Mouse (Mus musculus) MEL-GATA-1-ER (cell line): ENCODE measurements around the gene Hapln4.
"Not testable (repeated sequence)": the region's sequence is repeated elsewhere in the genome, so short reads cannot be mapped to it uniquely, and the experiment has no call there.

Source experiments
- DNase-seq: peaks from one replicate; pipeline ENCODE4 v3.0.0-alpha.2; 2012; ENCODE audit warnings: low read depth; ENCODE audit errors: extremely low read depth

Hapln4 gene

GRCm38 (mm10) chr8:70083285-70083684 is at the start of gene Hapln4:
TSS of gene Hapln4 (plus strand) at chr8:70083457.
- DNase-seq = no peak

GRCm38 (mm10) chr8:70037994-70038393 is 45.3 kb upstream of the Hapln4 start:
- DNase-seq = no peak

GRCm38 (mm10) chr8:70041885-70042546 is 41.2 kb upstream of the Hapln4 start:
- no peak for DNase-seq

- peak; percentile 92 for DNase-seq
These were observed 40.4 kb upstream of the Hapln4 start, which contains the start of the genes Mau2 and Sugp1 for GRCm38 (mm10) chr8:70042583-70043455. TSS of gene Mau2 (minus strand) at chr8:70042734. TSS of gene Sugp1 (plus strand) at chr8:70042813.

- no peak for DNase-seq
These were observed 39.3 kb upstream of the Hapln4 start for GRCm38 (mm10) chr8:70043996-70044395.

- no peak for DNase-seq
These were observed 33.6 kb upstream of the Hapln4 start for GRCm38 (mm10) chr8:70049662-70050061.

- DNase-seq = not testable (repeated sequence)
These were observed 32.8 kb upstream of the Hapln4 start for GRCm38 (mm10) chr8:70050434-70050833.

GRCm38 (mm10) chr8:70057721-70058120 is 25.5 kb upstream of the Hapln4 start:
- no peak for DNase-seq

- DNase-seq = no peak
These were observed 11.3 kb upstream of the Hapln4 start for GRCm38 (mm10) chr8:70071836-70072440.

GRCm38 (mm10) chr8:70072441-70073069 is 10.7 kb upstream of the Hapln4 start, which contains the start of gene Tm6sf2:
TSS of gene Tm6sf2 (plus strand) at chr8:70072924.
- no peak for DNase-seq

GRCm38 (mm10) chr8:70073120-70073519 is 10.1 kb upstream of the Hapln4 start:
- DNase-seq = no peak

GRCm38 (mm10) chr8:70073682-70074081 is 9.6 kb upstream of the Hapln4 start:
- peak; percentile 54 for DNase-seq

GRCm38 (mm10) chr8:70081976-70082375 is 1.3 kb upstream of the Hapln4 start:
- no peak for DNase-seq

GRCm38 (mm10) chr8:70084191-70085065 is 1.2 kb downstream of the Hapln4 start:
- no peak for DNase-seq

- no peak for DNase-seq
These were observed 2.9 kb downstream of the Hapln4 start for GRCm38 (mm10) chr8:70086151-70086550.

GRCm38 (mm10) chr8:70087237-70087636 is 4.0 kb downstream of the Hapln4 start:
- DNase-seq = no peak

GRCm38 (mm10) chr8:70087836-70088650 is 4.8 kb downstream of the Hapln4 start:
- no peak for DNase-seq

- no peak for DNase-seq
These were observed 6.2 kb downstream of the Hapln4 start for GRCm38 (mm10) chr8:70089296-70089960.

- DNase-seq = no peak
These were observed 9.5 kb downstream of the Hapln4 start for GRCm38 (mm10) chr8:70092786-70093185.
